Mouse (Mus musculus) forebrain, embryonic 16.5 days (tissue): ENCODE data around the gene Sec14l2. TPM values are rescaled to one million over a fixed set of nuclear protein-coding genes. Genes with fewer than 3 reads are reported as not detected.
A peak's percentile ranks its signal among the peaks of the same experiment; 100 is the strongest.

Experiments used
- ATAC-seq: fragments of 200-750 bp; cut with Nextera tagmentation; 2 replicates; pipeline ENCODE4 v1.8.0; 2017; ENCODE audit warnings: mild to moderate bottlenecking, moderate library complexity
- H3K27ac ChIP-seq: fragments of 300-500 bp; sonication (generic); 2 replicates; pipeline ENCODE4 v1.5.1; 2014; ENCODE audit warnings: low read length, control low read depth
- H3K27me3 ChIP-seq: fragments of 300-500 bp; sonication (generic); replicated peaks from 2 replicates; pipeline ENCODE4 v1.6.1; 2014; ENCODE audit warnings: low read length; ENCODE audit not compliant: control insufficient read depth, insufficient read depth
- H3K36me3 ChIP-seq: fragments of 300-500 bp; sonication (generic); 2 replicates; pipeline ENCODE4 v1.6.1; 2014; ENCODE audit not compliant: control insufficient read depth, insufficient read depth
- H3K4me1 ChIP-seq: fragments of 300-500 bp; sonication (generic); replicated peaks from 2 replicates; pipeline ENCODE4 v1.6.1; 2014; ENCODE audit warnings: low read length; ENCODE audit not compliant: control insufficient read depth, insufficient read depth
- H3K4me2 ChIP-seq: fragments of 300-500 bp; sonication (generic); 2 replicates; pipeline ENCODE4 v1.6.1; 2014; ENCODE audit warnings: mild to moderate bottlenecking, low read length, control low read depth
- H3K4me3 ChIP-seq: fragments of 300-500 bp; sonication (generic); replicated peaks from 2 replicates; pipeline ENCODE4 v1.5.1; 2014; ENCODE audit warnings: mild to moderate bottlenecking, low read length, control low read depth
- H3K9ac ChIP-seq: fragments of 300-500 bp; sonication (generic); replicated peaks from 2 replicates; pipeline ENCODE4 v1.6.1; 2014; ENCODE audit warnings: low read depth, low read length, control low read depth
- H3K9me3 ChIP-seq: fragments of 300-500 bp; sonication (generic); 2 replicates; pipeline ENCODE4 v1.6.1; 2016; ENCODE audit warnings: low read length; ENCODE audit not compliant: control insufficient read depth
- WGBS: fragments of 180-500 bp; shearing (Covaris S2); extraction: QIAGEN DNeasy Blood & Tissue Kit; methylation state at CpG from one replicate; pipeline ENCODE4 v1.1.7; 2014; 5-methylcytosine and 5-hydroxymethylcytosine counted together
- polyA plus RNA-seq: library from polyadenylated mRNA; unstranded; fragments of >200 nt; fragmentation: Nextera tagmentation; extraction: Ambion mirVana; gene quantifications from 2 replicates; pipeline ENCODE4 v1.2.1, GENCODE M21; 2015

Sec14l2 gene
- polyA plus RNA-seq: 1.6 and 1.7 TPM in 2 replicates

DNA sequence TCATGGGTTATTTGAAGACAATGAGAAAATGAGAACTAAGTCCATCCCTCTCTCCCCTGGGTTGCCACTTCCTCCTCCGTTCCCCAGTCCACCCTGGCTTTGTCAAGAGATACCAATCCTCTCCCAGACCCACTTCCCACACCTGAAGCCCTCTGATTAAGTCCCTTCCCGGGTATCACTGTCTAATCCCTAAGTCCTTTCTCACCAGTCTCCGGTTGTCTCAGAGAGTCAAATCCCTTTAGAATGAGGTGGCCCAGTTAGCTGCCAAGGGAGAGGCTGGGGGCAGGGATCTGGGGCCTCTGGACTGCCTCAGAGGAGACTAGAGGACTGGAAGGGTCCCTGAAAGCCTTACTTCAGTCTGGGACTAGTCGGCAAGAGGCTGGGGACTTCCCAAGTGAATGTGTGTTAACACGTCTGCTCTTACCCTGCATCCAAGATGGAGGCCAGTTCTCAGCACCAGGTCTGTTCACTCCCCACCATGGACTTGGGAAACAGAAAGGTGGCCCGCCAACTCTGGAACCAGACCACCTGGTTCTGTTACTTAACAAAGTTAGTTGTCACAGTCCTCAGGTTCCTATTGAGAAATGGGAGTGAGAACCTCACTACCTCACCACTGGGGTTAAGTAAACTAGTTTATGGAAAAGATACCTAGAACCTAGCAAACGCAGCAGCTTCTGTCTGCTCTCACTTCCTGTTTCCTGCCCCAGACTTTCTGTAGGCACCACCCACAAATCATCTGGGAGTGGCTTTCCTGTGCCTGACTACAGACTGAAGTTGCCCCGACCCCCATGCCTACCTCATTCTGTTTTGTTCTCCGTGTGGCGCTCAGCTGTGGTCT is at the start of gene Sec14l2:
TSS of gene Sec14l2 (minus strand) at position 674 of the 838 bp plus-strand sequence.
- H3K4me1 ChIP-seq: peaks cover 10% of the 10 kb centered on the region
- H3K27me3 ChIP-seq: no peaks in the 10 kb centered on the region; the same call in 1 of the 2 replicates
- H3K9me3 ChIP-seq: peaks cover 6% of the 10 kb centered on the region; the same call in 1 of the 2 replicates
- H3K27ac ChIP-seq: no peak within 1 kb of the TSS
- whole genome bisulfite sequencing: 62% methylated on average over 10 of the region's 10 CpGs
- no peaks in the 10 kb centered on the region for H3K36me3 ChIP-seq
- H3K9ac ChIP-seq: no peak within 1 kb of the TSS
- no peak for ATAC-seq
- H3K4me3 ChIP-seq: no peak within 1 kb of the TSS
- no peak within 1 kb of the TSS for H3K4me2 ChIP-seq

- no peaks in the 10 kb centered on the region for H3K9me3 ChIP-seq
- H3K36me3 ChIP-seq: peaks cover 47% of the 10 kb centered on the region
- no peaks in the 10 kb centered on the region for H3K27me3 ChIP-seq
- H3K27ac ChIP-seq: no peak overlapping the region
- H3K9ac ChIP-seq: no peak overlapping the region
- WGBS: 92% methylated on average over 7 of the region's 7 CpGs
- no peak overlapping the region for H3K4me3 ChIP-seq
- H3K4me1 ChIP-seq: peaks cover 25% of the 10 kb centered on the region
- ATAC-seq: no peak
- no peak overlapping the region for H3K4me2 ChIP-seq
These were observed 43.4 kb upstream of the Sec14l2 start for GRCm38 (mm10) chr11:4166467-4167090.

GRCm38 (mm10) chr11:4164701-4165100 is 41.5 kb upstream of the Sec14l2 start:
- H3K27me3 ChIP-seq: no peaks in the 10 kb centered on the region
- WGBS: 89% methylated on average over 2 of the region's 2 CpGs
- no peak overlapping the region for H3K4me3 ChIP-seq
- H3K9ac ChIP-seq: no peak overlapping the region
- H3K36me3 ChIP-seq: peaks cover 36% of the 10 kb centered on the region
- H3K4me1 ChIP-seq: peaks cover 36% of the 10 kb centered on the region
- no peak overlapping the region for H3K27ac ChIP-seq
- no peak for ATAC-seq
- H3K4me2 ChIP-seq: no peak overlapping the region
- H3K9me3 ChIP-seq: no peaks in the 10 kb centered on the region

- no peak for ATAC-seq
- WGBS: 8% methylated on average over 15 of the region's 15 CpGs
- peak overlapping the region; percentile 86 for H3K4me2 ChIP-seq
- peak overlapping the region; percentile 90 for H3K9ac ChIP-seq
- no peaks in the 10 kb centered on the region for H3K27me3 ChIP-seq
- H3K36me3 ChIP-seq: peaks cover 7% of the 10 kb centered on the region
- no peaks in the 10 kb centered on the region for H3K9me3 ChIP-seq
- H3K4me1 ChIP-seq: peaks cover 39% of the 10 kb centered on the region
- H3K27ac ChIP-seq: peak overlapping the region; percentile 88
- peak overlapping the region; percentile 93 for H3K4me3 ChIP-seq
These were observed 37.7 kb upstream of the Sec14l2 start for GRCm38 (mm10) chr11:4160758-4161480.

DNA sequence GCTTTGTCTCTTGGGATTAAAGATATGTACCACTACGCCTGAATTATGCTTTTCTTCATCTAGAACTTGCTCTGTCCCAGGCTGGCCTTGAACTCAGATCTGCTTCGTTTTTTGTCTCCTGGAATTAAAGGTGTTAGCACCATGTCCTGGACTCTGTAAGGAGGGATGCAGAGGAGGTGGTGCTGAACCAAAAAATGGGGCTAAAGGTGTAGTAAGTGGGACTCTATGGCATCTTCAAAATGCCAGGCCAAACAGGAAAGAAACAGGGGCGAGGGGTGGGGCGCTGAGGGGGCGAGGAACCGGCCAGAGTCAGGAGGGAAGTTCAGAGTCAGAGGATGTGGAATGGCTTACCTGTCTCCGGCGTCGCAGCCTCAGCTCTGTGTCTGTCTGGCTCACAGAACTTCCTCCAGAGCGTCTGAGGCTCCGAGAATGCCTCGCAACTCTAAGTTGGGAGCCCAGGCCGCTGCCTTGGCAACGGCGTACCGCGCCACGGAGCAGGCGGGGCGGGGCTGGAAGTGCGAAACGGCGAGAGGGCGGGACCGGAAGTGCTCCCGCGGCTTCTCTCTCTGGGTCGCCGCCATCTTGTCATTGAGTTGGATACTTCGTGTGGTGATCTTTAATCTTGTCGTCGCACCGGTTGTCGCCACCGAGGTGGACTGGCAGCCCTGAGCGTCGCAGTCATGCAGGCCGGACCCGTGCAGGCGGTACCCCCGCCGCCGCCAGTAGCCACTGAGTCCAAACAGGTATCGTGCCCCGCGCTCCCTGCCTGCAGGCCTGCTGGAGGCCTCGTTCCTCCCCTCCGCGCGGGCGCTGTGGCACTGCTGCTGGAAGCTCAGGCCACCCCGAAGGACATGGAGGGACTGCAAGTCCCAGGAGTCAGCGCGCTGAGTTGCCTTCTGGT is 36.8 kb upstream of the Sec14l2 start, which contains the start of the genes Ccdc157 and Sf3a1:
TSS of gene Ccdc157 (minus strand) at position 486 of the 901 bp plus-strand sequence.
TSS of gene Sf3a1 (plus strand) at position 543 of the 901 bp plus-strand sequence.
- Histone ChIP-seq H3K27me3 (no peaks in the 10 kb centered on the region), H3K9ac (peak within 1 kb of the TSS; percentile 90), H3K4me1 (peaks cover 39% of the 10 kb centered on the region), H3K4me2 (peak within 1 kb of the TSS; percentile 86), H3K36me3 (peaks cover 2% of the 10 kb centered on the region; the same call in 1 of the 2 replicates), H3K4me3 (peak within 1 kb of the TSS; percentile 93), H3K9me3 (no peaks in the 10 kb centered on the region), H3K27ac (peak within 1 kb of the TSS; percentile 88)
- peak; percentile 99 for ATAC-seq
- WGBS: 2% methylated on average over 54 of the region's 54 CpGs

DNA sequence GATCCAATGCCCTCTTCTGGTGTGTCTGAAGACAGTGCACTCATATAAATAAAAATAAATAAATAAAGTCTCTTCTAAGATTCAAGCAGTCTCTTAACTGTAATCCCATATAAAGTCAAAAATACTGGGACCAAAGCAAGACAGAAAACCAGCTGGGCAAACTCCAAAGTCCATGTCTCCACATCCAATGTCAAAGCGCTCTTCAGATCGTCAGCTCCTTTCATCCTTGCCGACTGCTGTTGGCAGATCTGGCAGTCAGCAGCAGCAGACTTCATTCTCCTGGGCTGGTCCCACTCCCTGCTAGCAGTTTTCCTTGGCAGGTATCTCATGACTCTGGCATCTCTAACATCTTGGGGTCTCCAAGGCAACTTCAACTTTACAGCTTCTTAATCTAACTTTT is 35.5 kb upstream of the Sec14l2 start:
- no peak for ATAC-seq
- Histone ChIP-seq H3K36me3 (no peaks in the 10 kb centered on the region; the same call in 1 of the 2 replicates), H3K27ac (no peak overlapping the region), H3K9me3 (no peaks in the 10 kb centered on the region), H3K4me2 (no peak overlapping the region), H3K4me3 (no peak overlapping the region), H3K27me3 (no peaks in the 10 kb centered on the region), H3K4me1 (peaks cover 32% of the 10 kb centered on the region), H3K9ac (no peak overlapping the region)
- WGBS: 78% methylated on average over 3 of the region's 3 CpGs

DNA sequence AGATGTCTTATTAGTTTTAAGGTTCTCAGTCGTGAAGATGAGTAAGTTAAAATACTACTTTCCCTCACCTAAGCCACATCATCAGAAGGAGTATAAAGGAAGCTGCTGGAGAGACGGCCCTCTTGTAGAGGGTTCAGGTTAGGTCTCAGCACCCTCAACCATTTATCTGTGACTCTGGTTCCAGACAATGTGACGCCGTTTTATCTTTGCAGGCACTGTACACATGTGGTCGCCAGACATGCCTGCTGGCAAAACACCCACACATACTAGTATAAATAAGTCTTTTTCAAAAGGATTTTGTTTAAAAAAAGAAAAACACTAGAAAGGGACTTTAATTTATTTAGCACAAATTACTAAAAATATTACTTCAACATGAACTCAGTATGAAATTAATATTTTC is 32.4 kb upstream of the Sec14l2 start:
- WGBS: 83% methylated on average over 5 of the region's 5 CpGs
- Histone ChIP-seq H3K36me3 (no peaks in the 10 kb centered on the region), H3K9ac (no peak overlapping the region), H3K9me3 (no peaks in the 10 kb centered on the region), H3K27me3 (no peaks in the 10 kb centered on the region), H3K4me2 (no peak overlapping the region), H3K4me1 (peaks cover 6% of the 10 kb centered on the region; the same call in 1 of the 2 replicates), H3K27ac (no peak overlapping the region), H3K4me3 (no peak overlapping the region)
- ATAC-seq: no peak

- Histone ChIP-seq H3K27me3 (no peaks in the 10 kb centered on the region), H3K4me3 (no peak overlapping the region), H3K9ac (no peak overlapping the region), H3K4me2 (no peak overlapping the region), H3K27ac (no peak overlapping the region), H3K9me3 (no peaks in the 10 kb centered on the region), H3K36me3 (no peaks in the 10 kb centered on the region), H3K4me1 (no peaks in the 10 kb centered on the region)
- no peak for ATAC-seq
- 93% methylated on average over 7 of the region's 7 CpGs for WGBS
These were observed 30.5 kb upstream of the Sec14l2 start for GRCm38 (mm10) chr11:4153694-4154093.
